Mouse (Mus musculus) naive thymus-derived CD4-positive, alpha-beta T cell, adult 5 months (primary cell): ENCODE measurements around the gene Cct3. TPM values are rescaled to one million over a fixed set of nuclear protein-coding genes. Genes with fewer than 3 reads are reported as not detected.

Experiments used
- polyA plus RNA-seq: library from polyadenylated mRNA; unstranded; fragments of 100-300 nt; shearing (Covaris generic); gene quantifications from one replicate; pipeline ENCODE4 v1.2.1, GENCODE M21; 2017

The Cct3 gene
- 309 TPM for polyA plus RNA-seq

GRCm38 (mm10) chr3:88296561-88297318, at the start of gene Cct3, which contains the start of gene Tsacc:
Gene Cct3, plus strand, starts transcription at chr3:88297116.
Gene Tsacc, minus strand, starts transcription at chr3:88296999.

DNA sequence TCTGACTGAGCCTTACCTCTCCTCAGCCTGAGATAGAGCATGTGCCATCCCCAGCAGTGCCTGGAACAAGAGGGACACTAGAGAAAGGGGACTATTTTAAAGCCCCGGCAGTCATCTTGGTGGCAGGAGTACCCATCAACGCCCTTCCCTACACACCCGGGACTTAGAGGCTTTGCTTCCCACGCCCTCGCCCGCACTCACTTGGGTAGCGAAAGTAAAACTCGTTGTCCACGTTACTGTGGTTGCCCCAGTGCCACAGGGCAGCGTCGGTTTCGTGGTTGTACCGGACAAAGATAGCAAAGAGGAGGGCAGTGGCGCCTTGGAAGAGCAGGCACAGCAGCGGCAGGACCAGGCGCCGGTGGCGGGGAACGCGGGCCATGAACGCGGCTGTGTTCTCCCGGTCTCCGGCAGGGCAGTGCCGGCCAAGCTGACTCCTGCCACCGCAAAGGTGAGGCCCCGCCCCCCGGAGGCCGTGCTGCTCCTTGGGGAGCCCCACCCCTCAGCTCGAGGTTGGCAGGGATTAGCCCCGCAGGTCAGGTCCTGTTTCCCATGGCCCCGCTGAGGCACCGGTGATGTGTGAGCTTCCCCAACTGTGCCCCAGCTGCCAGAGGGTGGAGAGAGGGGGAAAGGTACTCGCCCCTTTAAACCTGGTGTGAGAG, 42.5 kb upstream of the Cct3 start, which contains the start of gene Rhbg:
Gene Rhbg, minus strand, starts transcription at position 442 of the 659 bp plus-strand sequence.

GRCm38 (mm10) chr3:88287110-88287509, 9.8 kb upstream of the Cct3 start, which contains the start of gene Gm38392:
Gene Gm38392, minus strand, starts transcription at chr3:88287210.

DNA sequence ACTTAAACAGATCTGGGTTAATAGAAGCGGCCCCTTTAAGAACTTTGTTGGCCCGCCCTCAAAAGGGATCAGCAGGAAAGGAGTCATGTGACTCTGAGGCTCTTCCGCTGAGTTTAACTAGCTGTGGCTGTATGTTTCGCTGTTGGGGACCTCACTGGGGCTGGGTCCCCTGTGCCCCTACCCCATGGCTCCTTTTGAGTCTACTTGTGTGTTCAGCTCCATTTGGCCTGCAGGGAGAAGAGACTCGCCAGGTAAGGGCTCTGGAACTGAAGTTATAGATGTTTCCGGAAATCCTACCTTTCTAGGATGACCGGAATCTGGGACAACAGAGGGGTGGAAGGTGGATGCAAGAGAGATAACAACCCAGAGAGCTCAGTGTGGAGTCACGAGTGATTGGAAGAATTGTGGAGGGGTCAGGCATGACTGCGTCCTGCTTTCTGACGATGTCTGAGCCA, 28.1 kb downstream of the Cct3 start, which contains the start of gene Glmp:
Gene Glmp, plus strand, starts transcription at position 73 of the 455 bp plus-strand sequence.

GRCm38 (mm10) chr3:88336058-88337013, 39.4 kb downstream of the Cct3 start, which contains the start of the genes Tmem79 and Smg5:
Gene Tmem79, minus strand, starts transcription at chr3:88336148.
Gene Smg5, plus strand, starts transcription at chr3:88336260.

GRCm38 (mm10) chr3:88364337-88364736, 67.4 kb downstream of the Cct3 start, which contains the start of gene Paqr6:
Gene Paqr6, plus strand, starts transcription at chr3:88364584.

Other genes starting within 250 kb of the Cct3 start
- 37.9 TPM for gene Naxe, start 238.6 kb upstream of the Cct3 start, polyA plus RNA-seq
- gene Ttc24, start 218.8 kb upstream of the Cct3 start, polyA plus RNA-seq: not detected
- 0.09 TPM for gene Iqgap3, start 215.1 kb upstream of the Cct3 start, polyA plus RNA-seq
- 279 TPM for gene Mef2d, start 154.7 kb upstream of the Cct3 start, polyA plus RNA-seq
- gene Rhbg, start 42.4 kb upstream of the Cct3 start, polyA plus RNA-seq: not detected
- gene Gm38392, start 9.9 kb upstream of the Cct3 start, polyA plus RNA-seq: not detected
- gene Tsacc, start 117 bp upstream of the Cct3 start, polyA plus RNA-seq: 8.9 TPM
- 136 TPM for gene Glmp, start 27.9 kb downstream of the Cct3 start, polyA plus RNA-seq
- 1.1 TPM for gene Tmem79, start 39.0 kb downstream of the Cct3 start, polyA plus RNA-seq
- 63.0 TPM for gene Smg5, start 39.1 kb downstream of the Cct3 start, polyA plus RNA-seq
- not detected for gene Paqr6, start 67.5 kb downstream of the Cct3 start, polyA plus RNA-seq
- not detected for gene Bglap3, start 75.6 kb downstream of the Cct3 start, polyA plus RNA-seq
- gene Bglap2, start 81.6 kb downstream of the Cct3 start, polyA plus RNA-seq: not detected
- not detected for gene Bglap, start 87.3 kb downstream of the Cct3 start, polyA plus RNA-seq
- 48.2 TPM for gene Pmf1, start 113.2 kb downstream of the Cct3 start, polyA plus RNA-seq
- 17.4 TPM for gene Slc25a44, start 128.0 kb downstream of the Cct3 start, polyA plus RNA-seq
- gene Sema4a, start 164.1 kb downstream of the Cct3 start, polyA plus RNA-seq: 177 TPM
- 27.4 TPM for gene Lmna, start 212.8 kb downstream of the Cct3 start, polyA plus RNA-seq
- 0.20 TPM for gene Mex3a, start 235.3 kb downstream of the Cct3 start, polyA plus RNA-seq